In the genomic region with DNA sequence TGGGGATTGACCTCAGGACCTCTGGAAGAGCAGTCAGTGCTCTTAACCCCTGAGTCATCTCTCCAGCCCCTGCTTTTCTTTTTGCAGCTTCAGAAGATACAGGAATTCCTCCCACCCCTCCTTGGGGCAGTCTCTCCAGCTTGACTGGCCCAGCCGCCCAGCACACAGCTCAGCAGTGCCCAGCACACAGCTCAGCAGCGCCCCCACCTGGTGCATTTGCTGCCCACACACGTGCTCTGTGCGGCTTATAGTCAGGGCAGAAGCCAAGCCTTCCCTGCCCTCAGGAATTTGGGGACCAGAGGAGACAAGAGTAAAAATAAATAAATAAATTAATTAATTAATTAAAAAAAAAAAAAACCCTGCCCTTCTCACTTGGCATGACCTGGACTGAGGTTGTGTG, we compare ENCODE assay signal across 8 mouse cellular contexts. TPM values are rescaled to one million over a fixed set of nuclear protein-coding genes. Genes with fewer than 3 reads are reported as not detected.
DNase-seq lines count a peak whose midpoint lies in the region; ATAC-seq and TF ChIP-seq lines count a peak whose summit lies in the region.

No protein-coding gene starts in this region.

- H3K4me3 ChIP-seq in G1E (ENCODE audit: low read depth, low read length) = no peak overlapping the region
- H3K4me3 ChIP-seq in forebrain, embryonic 15.5 days = no peak overlapping the region
- H3K4me3 ChIP-seq in lung, embryonic 14.5 days (ENCODE audit: low read depth, low read length) = no peak overlapping the region

- peaks cover 4% of the 10 kb centered on the region for H3K4me1 ChIP-seq in G1E (ENCODE audit: insufficient read depth, low read depth, low read length)
- no peaks in the 10 kb centered on the region for H3K4me1 ChIP-seq in forebrain, embryonic 15.5 days
- H3K4me1 ChIP-seq in lung, embryonic 14.5 days (ENCODE audit: insufficient read depth) = no peaks in the 10 kb centered on the region

- H3K27me3 ChIP-seq in G1E (ENCODE audit: insufficient read depth, low read length) = no peaks in the 10 kb centered on the region
- no peaks in the 10 kb centered on the region for H3K27me3 ChIP-seq in forebrain, embryonic 15.5 days
- H3K27me3 ChIP-seq in lung, embryonic 14.5 days (ENCODE audit: insufficient read depth, low read length) = no peaks in the 10 kb centered on the region

- H3K9me3 ChIP-seq in G1E (replicated peaks) = no peaks in the 10 kb centered on the region
- no peaks in the 10 kb centered on the region for H3K9me3 ChIP-seq in forebrain, embryonic 15.5 days
- H3K9me3 ChIP-seq in lung, embryonic 14.5 days (ENCODE audit: low read depth, low read length) = no peaks in the 10 kb centered on the region

- TF ChIP-seq CTCF in G1E (IDR thresholded peaks at IDR 0.05; ENCODE audit: low read depth, low read length) = peak; percentile 60
- TF ChIP-seq CTCF in lung, embryonic 14.5 days (IDR thresholded peaks at IDR 0.05; ENCODE audit: low read depth) = peak; percentile 86

- intact Hi-C loops in heart, postnatal 36 days (cut with DNase I) = no loop called here

- peak; percentile 58 for DNase-seq in G1E (ENCODE audit: low spot score)
- peak; percentile 76 to 84 for DNase-seq in heart, postnatal 36 days
- DNase-seq in large intestine, adult 2 months (ENCODE audit: low read depth, low spot score) = peak; percentile 44
- DNase-seq in lung, embryonic 14.5 days = peak; percentile 85
- peak; percentile 46 for DNase-seq in ovary, postnatal 10 days (ENCODE audit: low spot score)
- DNase-seq in thymus, postnatal 0 days (ENCODE audit: low spot score) = peak; percentile 69

- ATAC-seq in G1E (ENCODE audit: extremely low read depth, insufficient number of reproducible peaks, low FRiP score, poor library complexity, severe bottlenecking) = peak; percentile 78
- ATAC-seq in cerebellum, adult (ENCODE audit: insufficient number of reproducible peaks, low FRiP score, low TSS enrichment) = 0 out of 2 replicates have a peak, but pooled peaks have one; percentile 74
- ATAC-seq in forebrain, embryonic 15.5 days (replicated peaks) = peak; percentile 78
- peak; percentile 85 for ATAC-seq in lung, embryonic 14.5 days (ENCODE audit: insufficient read depth)

- H3K27ac ChIP-seq in forebrain, embryonic 15.5 days (replicated peaks) = no peak overlapping the region
- H3K27ac ChIP-seq in lung, embryonic 14.5 days (ENCODE audit: low read depth) = no peak overlapping the region

- H3K4me2 ChIP-seq in forebrain, embryonic 15.5 days (replicated peaks) = no peak overlapping the region
- H3K4me2 ChIP-seq in lung, embryonic 14.5 days = no peak overlapping the region

- no peak overlapping the region for H3K9ac ChIP-seq in forebrain, embryonic 15.5 days (replicated peaks)
- no peak overlapping the region for H3K9ac ChIP-seq in lung, embryonic 14.5 days

- 26% methylated on average over 4 of the region's 4 CpGs for WGBS in forebrain, embryonic 15.5 days
- 23% methylated on average over 4 of the region's 4 CpGs for WGBS in large intestine, adult 2 months
- 22% methylated on average over 4 of the region's 4 CpGs for WGBS in lung, embryonic 14.5 days

- peaks cover 39% of the 10 kb centered on the region for H3K36me3 ChIP-seq in G1E (replicated peaks)
- H3K36me3 ChIP-seq in forebrain, embryonic 15.5 days = peaks cover 35% of the 10 kb centered on the region
- peaks cover 32% of the 10 kb centered on the region for H3K36me3 ChIP-seq in lung, embryonic 14.5 days (ENCODE audit: insufficient read depth)

RNA-seq across cellular contexts. Expression of a gene that starts 5.1 kb away (rescaled TPM):
- total RNA-seq in G1E (2014; fragmentation: Nextera tagmentation) = 20.0 and 23.7 TPM in 2 replicates
- 9.9 and 10.3 TPM in 2 replicates for total RNA-seq in G1E (2017)
- 7.7 and 8.1 TPM in 2 replicates for polyA plus RNA-seq in G1E (2012)
- polyA plus RNA-seq in forebrain, embryonic 15.5 days (2015; fragmentation: Nextera tagmentation; extraction: Ambion mirVana) = 3.3 and 3.4 TPM in 2 replicates
- total RNA-seq in heart, postnatal 36 days (2021) = under 1 TPM; 0.22 TPM
- 4.4 and 13.0 TPM in 2 replicates for polyA plus RNA-seq in large intestine, adult 2 months (2012; rRNA removed)
- 5.7 and 7.9 TPM in 2 replicates for polyA plus RNA-seq in lung, embryonic 14.5 days (2014; fragmentation: Nextera tagmentation; extraction: Ambion mirVana)
- polyA plus RNA-seq in thymus, postnatal 0 days (2015; fragmentation: Nextera tagmentation; extraction: Ambion mirVana) = 0.99 and 1.5 TPM in 2 replicates

RNA-seq across cellular contexts. Expression of a gene that starts 10.8 kb away (rescaled TPM):
- 24.4 and 31.3 TPM in 2 replicates for total RNA-seq in G1E (2014; fragmentation: Nextera tagmentation)
- total RNA-seq in G1E (2017) = 26.0 and 27.0 TPM in 2 replicates
- polyA plus RNA-seq in G1E (2012) = 8.9 and 12.3 TPM in 2 replicates
- polyA plus RNA-seq in forebrain, embryonic 15.5 days (2015; fragmentation: Nextera tagmentation; extraction: Ambion mirVana) = 4.7 and 4.8 TPM in 2 replicates
- total RNA-seq in heart, postnatal 36 days (2021) = 10 to 100 TPM; 14.8 to 15.5 TPM
- polyA plus RNA-seq in large intestine, adult 2 months (2012; rRNA removed) = 25.7 and 27.1 TPM in 2 replicates
- 21.8 and 24.5 TPM in 2 replicates for polyA plus RNA-seq in lung, embryonic 14.5 days (2014; fragmentation: Nextera tagmentation; extraction: Ambion mirVana)
- 34.3 and 34.4 TPM in 2 replicates for polyA plus RNA-seq in thymus, postnatal 0 days (2015; fragmentation: Nextera tagmentation; extraction: Ambion mirVana)

RNA-seq across cellular contexts. Expression of a gene that starts 12.6 kb away (rescaled TPM):
- total RNA-seq in G1E (2014; fragmentation: Nextera tagmentation) = 14.2 and 18.1 TPM in 2 replicates
- total RNA-seq in G1E (2017) = 30.7 and 31.9 TPM in 2 replicates
- polyA plus RNA-seq in G1E (2012) = 53.4 and 71.2 TPM in 2 replicates
- polyA plus RNA-seq in forebrain, embryonic 15.5 days (2015; fragmentation: Nextera tagmentation; extraction: Ambion mirVana) = 105 and 111 TPM in 2 replicates
- 10 to 100 TPM; 80.3 to 85.7 TPM for total RNA-seq in heart, postnatal 36 days (2021)
- polyA plus RNA-seq in large intestine, adult 2 months (2012; rRNA removed) = 162 and 266 TPM in 2 replicates
- polyA plus RNA-seq in lung, embryonic 14.5 days (2014; fragmentation: Nextera tagmentation; extraction: Ambion mirVana) = 80.4 and 87.1 TPM in 2 replicates
- 79.2 and 83.3 TPM in 2 replicates for polyA plus RNA-seq in thymus, postnatal 0 days (2015; fragmentation: Nextera tagmentation; extraction: Ambion mirVana)

RNA-seq across cellular contexts. Expression of a gene that starts 13.3 kb away (rescaled TPM):
- total RNA-seq in G1E (2014; fragmentation: Nextera tagmentation) (not detected in 2 replicates), G1E (2017) (not detected in 2 replicates)
- polyA plus RNA-seq in G1E (2012) = not detected in 2 replicates
- polyA plus RNA-seq in forebrain, embryonic 15.5 days (2015; fragmentation: Nextera tagmentation; extraction: Ambion mirVana) = 0.08 TPM in 1 of 2 replicates, not detected in the other
- total RNA-seq in heart, postnatal 36 days (2021) = under 1 TPM in 1 of 2 experiments, not detected in 1; 0.19 TPM
- 0.17 TPM in 1 of 2 replicates, not detected in the other for polyA plus RNA-seq in large intestine, adult 2 months (2012; rRNA removed)
- 0.35 TPM in 1 of 2 replicates, not detected in the other for polyA plus RNA-seq in lung, embryonic 14.5 days (2014; fragmentation: Nextera tagmentation; extraction: Ambion mirVana)
- 0.09 TPM in 1 of 2 replicates, not detected in the other for polyA plus RNA-seq in thymus, postnatal 0 days (2015; fragmentation: Nextera tagmentation; extraction: Ambion mirVana)

RNA-seq across cellular contexts. Expression of a gene that starts 29.8 kb away (rescaled TPM):
- total RNA-seq in G1E (2014; fragmentation: Nextera tagmentation) (35.4 and 59.7 TPM in 2 replicates), G1E (2017) (53.5 and 56.3 TPM in 2 replicates)
- 14.7 and 18.2 TPM in 2 replicates for polyA plus RNA-seq in G1E (2012)
- 13.8 and 14.1 TPM in 2 replicates for polyA plus RNA-seq in forebrain, embryonic 15.5 days (2015; fragmentation: Nextera tagmentation; extraction: Ambion mirVana)
- total RNA-seq in heart, postnatal 36 days (2021) = 10 to 100 TPM; 49.3 to 49.5 TPM
- 14.2 and 18.4 TPM in 2 replicates for polyA plus RNA-seq in large intestine, adult 2 months (2012; rRNA removed)
- 13.3 and 14.4 TPM in 2 replicates for polyA plus RNA-seq in lung, embryonic 14.5 days (2014; fragmentation: Nextera tagmentation; extraction: Ambion mirVana)
- polyA plus RNA-seq in thymus, postnatal 0 days (2015; fragmentation: Nextera tagmentation; extraction: Ambion mirVana) = 9.3 and 11.7 TPM in 2 replicates
